Mouse (Mus musculus) spleen, postnatal 14 days (tissue): Measurements from ENCODE around the gene Pnp2.
A peak's percentile ranks its signal among the peaks of the same experiment; 100 is the strongest.
"Not testable (repeated sequence)": the region's sequence is repeated elsewhere in the genome, so short reads cannot be mapped to it uniquely, and the experiment has no call there.

ENCODE experiments used
- DNase-seq, 2 experiments: peaks; one replicate each; pipeline ENCODE4 v3.0.0; 2021 to 2022; ENCODE audit warnings: low spot score in 2 of 2

Pnp2 gene

DNA sequence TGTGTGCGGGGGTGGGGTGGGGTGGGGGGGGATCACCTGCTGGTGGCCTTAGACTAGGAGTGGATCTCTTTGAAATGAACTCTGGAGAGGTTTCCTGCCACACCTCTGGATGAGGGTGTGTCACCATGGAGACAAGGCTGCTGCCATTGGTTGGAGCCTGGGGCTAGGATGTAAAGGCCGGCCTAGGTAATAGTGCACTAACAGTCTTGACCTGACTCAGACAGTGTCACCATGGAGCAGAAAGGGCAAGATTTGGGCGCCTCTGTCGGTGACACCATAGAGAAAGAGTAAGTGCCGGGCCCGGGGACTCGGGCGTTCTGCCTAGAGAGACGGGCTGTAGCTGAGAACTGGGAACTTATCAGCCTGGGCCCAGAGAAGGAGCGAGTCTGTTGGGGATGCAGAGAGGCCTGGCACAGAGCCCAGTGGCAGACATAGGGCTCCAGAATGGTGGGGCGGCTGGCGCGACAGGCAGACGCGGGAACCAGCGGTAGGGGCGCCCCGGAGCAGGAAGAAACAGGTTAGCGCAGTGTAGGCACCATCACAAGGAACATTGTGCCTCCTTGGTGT lies at the start of gene Pnp2:
TSS of gene Pnp2 (plus strand) at position 51 of the 567 bp plus-strand sequence.
- peak; percentile 58 to 66 for DNase-seq

DNA sequence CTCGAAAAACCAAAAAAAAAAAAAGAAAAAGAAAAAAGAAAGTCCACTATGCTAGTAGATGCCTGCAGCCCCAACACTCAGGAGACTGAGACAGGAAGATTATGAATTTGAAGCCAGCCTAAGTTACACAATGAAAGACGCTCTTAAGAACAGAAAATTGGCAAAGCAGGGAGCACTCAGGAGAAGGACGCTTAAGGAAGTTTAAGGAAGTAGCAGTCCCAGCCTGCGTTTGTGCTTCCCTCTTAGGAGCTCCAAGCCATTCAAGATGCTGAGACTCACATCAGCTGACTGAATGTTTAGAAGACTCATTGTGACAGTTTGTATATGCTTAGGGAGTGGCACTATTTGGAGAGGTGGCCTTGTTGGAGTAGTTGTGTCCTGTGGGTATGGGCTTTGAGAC lies 47.7 kb upstream of the Pnp2 start:
- no peak for DNase-seq

DNA sequence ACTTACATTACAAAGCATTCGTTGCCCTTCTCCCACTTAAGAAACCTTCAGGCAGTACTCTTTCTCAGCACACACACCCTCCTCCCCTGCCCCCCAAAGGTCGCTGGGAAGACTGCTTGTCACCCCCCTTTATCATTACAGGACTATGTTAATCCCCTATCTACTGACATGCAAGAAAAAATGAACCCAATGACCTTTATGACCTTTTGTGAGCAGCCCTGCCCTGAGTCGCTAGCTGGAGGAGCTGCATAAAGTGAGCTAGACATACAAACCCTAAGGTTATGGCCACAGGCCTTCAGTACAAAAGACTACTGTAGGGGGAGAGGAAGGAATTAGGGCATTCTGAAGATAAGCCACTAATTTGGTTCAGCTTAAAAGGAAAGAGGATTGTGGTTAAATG lies 44.4 kb upstream of the Pnp2 start:
- no peak for DNase-seq

DNA sequence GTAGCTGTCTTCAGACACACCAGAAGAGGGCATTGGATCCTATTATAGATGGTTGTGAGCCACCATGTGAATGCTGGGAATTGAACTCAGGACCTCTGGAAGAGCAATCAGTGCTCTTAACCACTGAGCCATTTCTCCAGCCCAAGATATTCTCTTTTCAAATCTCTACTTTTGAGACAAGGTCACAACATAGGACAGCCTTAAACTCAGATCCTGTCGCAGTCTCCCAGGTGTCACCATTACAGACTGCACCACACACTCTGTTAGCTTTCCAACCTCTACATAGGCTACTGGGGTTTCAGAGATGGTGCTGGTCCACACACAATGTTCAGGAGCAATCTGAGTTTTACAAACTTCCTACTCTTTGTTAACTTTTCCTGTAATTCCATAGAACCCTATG lies 32.4 kb upstream of the Pnp2 start:
- not testable (repeated sequence) for DNase-seq

DNA sequence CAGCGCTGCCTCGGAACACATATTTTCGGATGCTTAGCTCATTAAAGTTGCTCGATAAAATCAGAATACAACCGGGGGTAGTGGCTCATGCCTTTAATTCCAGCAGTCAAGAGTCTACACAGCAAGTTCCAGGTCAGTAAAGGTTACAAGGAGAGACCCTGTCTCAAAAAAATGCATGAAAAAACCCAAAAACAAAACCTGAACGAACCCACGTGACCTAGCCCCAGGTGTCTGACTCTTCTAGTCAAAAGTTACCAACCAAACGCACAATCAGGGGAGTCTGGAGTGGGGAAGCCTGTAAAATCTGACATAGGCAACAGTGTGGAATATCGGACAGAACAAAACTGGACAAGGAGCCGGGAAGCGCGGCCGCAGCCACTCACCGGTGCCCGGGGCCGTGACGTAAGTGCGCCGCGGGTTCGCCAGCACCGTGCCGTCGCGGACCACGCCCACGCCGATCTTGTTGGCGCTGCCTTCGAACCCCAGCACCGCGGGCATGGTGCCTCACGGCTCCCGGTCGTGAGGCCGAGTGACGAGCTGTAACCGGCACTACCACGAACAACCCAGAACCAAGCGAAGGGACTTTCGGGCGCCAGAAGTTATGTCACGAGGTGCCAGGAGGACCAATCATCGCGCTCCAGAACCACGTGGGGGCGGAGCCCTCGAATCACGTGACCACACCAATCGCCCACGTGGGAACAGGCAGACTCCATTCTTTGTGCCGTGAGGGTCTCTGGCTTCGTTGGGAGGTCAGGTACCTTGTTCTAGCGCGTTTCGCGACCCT lies 31.3 kb upstream of the Pnp2 start, which contains the start of the genes Osgep and Apex1:
TSS of gene Osgep (minus strand) at position 613 of the 784 bp plus-strand sequence.
TSS of gene Apex1 (plus strand) at position 688 of the 784 bp plus-strand sequence.
- peak; percentile 89 to 94 for DNase-seq

DNA sequence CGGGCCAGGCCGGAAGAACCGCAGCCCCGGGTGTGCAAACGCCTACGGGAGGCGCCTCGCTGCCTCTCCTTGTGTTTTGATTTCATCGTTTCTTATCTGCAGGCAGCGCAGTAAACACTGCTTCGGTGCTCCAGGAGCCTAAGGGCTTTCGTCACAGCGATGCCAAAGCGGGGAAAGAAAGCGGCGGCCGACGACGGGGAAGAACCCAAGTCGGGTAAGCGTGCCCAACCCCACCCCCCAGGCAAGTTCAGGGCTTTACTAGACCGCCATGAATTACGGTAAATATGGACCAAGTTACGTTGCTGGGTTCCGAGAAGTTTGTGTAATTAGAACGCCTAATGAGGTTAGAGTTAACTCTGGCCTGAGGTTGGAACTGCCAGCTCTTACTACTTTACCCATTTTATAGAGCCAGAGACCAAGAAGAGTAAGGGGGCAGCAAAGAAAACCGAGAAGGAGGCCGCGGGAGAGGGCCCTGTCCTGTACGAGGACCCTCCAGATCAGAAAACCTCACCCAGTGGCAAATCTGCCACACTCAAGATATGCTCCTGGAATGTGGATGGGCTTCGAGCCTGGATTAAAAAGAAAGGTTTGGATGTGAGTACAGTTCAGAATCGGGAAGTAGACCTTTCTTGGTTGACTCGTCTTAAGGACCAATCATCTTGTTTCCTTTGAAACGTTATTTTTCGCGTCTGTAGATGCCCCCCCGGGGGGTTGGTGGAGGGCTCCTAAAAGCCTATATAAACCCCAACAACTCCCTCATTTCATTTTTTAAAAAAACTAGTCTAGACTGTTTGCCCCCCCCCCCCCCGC lies 30.5 kb upstream of the Pnp2 start:
- no peak for DNase-seq

DNA sequence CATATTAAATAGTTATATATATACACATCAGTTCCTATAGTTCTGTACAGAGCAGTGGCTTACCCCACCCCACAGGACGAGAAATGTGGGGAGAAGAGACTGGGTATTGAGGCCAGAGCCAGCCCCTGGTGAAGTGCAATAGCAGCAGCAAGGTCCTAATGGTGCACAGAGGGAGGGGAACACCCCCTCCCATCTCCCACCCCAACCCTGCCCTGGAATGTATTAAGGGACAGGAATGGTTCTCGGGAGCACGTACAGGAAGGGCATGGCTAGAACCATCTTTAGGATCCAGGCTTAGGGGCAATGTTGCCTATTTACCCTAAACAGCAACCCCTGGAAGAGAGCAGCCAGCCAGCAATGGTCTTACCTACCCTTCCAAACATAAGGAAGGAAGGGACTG lies 28.4 kb upstream of the Pnp2 start:
- DNase-seq, result no peak

DNA sequence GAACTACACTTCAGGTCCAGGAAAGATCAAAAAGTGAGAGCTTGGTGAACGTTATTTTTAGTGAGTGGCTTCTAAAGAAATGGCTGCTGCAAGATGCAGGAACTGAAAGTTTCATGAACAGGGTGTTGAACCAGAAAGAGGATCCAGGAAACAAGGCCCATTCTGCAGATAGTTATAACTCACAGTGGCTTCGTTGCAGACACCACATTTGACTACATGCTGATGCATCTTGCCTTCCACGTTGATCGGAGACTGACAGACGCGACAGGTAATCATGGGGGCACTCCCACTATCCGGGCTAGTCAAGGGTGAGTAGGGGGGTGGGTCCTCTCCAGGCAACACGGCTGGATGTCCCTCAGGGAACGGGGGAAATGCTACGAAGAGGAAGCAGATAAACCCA lies 25.8 kb upstream of the Pnp2 start:
- DNase-seq, result peak in 1 of 2 experiments; percentile 25

DNA sequence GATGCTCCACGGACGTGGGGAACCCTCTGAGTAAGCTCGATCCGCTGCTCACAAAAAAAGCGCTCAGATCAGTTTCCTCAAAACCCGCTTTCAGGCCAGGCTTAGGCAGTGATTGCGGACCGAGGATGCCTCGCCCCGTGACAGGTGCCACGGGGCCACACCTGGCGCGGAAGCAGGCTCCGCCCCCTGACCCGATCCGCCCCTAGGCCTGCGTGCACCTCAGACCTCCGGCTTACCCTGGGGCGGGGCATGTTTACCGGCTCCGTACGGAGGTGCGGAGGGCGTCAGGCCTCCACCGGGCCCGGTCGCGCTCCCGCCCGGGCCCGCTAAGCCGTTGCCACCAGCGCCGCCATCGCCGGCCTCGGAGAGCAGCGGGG lies 25.4 kb upstream of the Pnp2 start:
- DNase-seq, result peak; percentile 52 to 65

DNA sequence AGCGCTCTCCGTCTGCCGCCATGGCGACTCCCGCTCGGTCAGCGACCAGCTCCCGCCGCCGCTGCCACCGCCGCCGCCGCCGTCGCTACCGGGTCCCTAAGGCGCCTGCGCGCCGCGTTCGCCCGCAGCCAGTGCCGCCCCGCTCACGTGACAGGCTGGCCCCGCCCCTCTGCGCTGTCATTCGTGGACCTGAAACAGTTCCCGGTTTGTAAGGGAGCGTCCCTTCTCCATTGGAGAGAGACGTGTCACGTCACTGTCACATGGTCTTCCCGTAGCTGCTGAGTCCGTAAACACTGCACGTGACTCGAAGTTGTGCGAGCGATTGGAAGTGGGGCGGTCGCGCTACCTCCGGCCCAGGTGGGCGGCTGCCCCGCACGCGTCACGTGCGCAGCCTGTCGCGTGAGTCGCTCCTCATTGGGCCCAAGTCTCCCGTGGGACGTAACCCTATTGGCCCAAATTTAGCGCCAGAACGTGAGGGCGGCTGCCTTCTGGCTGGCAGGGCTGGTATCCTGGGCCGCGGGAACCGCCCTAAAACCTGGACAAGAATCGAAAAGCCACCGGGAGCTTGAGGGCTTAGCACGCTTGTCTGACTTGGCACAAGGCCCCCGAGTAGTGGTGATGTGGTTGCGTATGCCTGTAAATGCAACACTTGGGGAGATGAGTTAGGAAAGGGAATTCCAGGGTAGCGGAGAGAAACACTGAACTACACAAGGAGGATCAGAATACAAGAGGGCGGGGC lies 24.9 kb upstream of the Pnp2 start, which contains the start of the genes Pip4p1 and Pnp:
TSS of gene Pip4p1 (minus strand) at position 103 of the 739 bp plus-strand sequence.
TSS of gene Pnp (plus strand) at position 329 of the 739 bp plus-strand sequence.
- DNase-seq, result peak; percentile 98 to 99

DNA sequence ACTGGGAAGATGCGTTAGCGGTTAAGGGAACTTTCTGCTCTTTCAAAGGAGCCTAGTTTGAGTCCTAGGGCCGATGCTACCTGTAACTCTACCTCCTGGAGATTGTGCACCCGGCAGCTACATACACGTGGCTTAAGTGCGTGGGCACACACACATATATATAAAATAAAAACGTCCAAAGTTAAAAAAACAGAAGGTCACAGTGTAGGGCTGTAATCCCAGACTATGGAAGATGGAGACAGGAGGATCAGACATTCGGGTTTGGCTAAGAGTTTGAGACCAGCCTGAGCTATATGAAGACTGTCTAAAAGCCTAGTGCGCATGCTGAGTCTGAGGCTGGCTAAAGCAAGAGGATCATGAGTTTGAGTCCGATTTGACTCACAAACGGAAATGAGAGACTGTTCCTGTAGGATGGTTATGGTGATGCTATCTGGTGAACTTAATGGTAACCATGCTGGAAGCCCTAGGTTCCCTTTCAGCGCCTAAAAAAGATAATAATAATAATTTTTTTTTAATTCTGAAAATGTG lies 24.2 kb upstream of the Pnp2 start:
- DNase-seq, result no peak

DNA sequence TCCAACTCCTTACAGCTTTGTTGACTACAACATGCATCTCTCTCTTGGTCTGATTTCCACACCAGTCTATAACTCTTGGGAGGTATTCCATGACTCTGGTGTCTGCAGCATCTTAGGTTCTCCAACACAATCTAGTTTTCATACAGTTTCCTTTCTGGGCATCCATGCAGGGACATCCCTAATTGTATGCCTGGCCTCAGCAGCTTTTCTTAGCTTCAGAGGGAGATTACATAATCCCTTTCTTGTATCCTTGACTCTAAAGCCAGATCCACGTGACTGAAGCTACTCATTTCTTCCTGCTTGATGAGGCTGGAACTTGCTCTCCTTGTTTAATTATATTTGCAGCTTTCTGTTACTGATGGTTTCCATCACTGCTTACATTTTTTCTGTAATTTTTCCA lies 19.1 kb upstream of the Pnp2 start:
- no peak for DNase-seq

DNA sequence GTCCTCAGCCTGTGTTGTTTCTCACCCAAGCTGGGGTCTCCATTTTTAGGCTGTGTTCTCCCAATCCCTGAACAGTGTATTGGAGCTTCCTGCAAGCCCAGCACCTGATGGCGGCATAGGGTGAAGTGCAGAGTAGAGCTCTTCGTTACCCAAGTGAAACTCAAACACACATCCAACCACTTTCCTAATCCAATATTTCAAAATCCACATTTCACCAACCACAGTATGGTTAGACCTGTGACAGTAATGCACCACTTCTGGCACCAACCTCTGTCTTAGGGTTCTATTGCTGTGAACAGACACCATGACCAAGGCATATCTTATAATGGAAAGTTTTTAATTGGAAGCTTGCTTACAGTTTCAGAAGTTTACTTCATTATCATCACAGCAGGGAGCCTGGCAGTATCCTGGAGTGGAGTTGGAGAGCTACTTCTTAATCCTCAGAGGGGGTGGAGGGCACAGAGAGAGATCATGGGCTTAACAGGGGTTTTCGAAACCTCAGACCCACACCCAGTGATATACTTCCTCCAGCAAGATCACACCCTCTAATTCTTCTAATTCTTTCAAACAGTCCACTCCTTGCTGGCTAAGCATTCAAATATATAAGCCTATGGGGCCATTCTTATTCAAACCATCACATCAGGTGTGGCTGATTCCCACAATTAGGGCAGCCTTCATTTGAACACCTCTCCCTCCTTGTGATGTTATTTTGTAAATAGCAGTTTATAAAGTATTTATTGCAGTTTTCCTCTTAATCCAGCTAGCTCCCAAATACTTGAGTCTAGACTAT lies 17.5 kb upstream of the Pnp2 start:
- DNase-seq, result no peak

DNA sequence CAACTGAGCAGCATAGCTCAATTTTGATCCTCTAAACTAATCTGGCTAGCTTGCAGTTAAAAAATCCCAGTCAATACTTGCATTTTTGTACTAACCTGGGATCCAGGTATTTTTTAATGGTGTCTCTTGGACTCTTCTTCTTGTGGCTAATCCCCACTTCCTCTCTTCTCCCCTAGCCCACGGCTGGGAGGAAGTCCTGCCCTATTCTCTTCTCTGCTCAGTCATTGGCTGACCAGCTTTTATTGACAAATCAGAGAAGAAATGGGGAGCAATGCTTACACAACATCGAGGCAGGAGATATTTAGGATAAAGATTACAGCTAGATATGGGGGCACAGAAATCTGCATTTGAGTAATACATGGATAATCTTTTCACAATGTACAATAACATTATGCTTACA lies 16.9 kb upstream of the Pnp2 start:
- no peak for DNase-seq

DNA sequence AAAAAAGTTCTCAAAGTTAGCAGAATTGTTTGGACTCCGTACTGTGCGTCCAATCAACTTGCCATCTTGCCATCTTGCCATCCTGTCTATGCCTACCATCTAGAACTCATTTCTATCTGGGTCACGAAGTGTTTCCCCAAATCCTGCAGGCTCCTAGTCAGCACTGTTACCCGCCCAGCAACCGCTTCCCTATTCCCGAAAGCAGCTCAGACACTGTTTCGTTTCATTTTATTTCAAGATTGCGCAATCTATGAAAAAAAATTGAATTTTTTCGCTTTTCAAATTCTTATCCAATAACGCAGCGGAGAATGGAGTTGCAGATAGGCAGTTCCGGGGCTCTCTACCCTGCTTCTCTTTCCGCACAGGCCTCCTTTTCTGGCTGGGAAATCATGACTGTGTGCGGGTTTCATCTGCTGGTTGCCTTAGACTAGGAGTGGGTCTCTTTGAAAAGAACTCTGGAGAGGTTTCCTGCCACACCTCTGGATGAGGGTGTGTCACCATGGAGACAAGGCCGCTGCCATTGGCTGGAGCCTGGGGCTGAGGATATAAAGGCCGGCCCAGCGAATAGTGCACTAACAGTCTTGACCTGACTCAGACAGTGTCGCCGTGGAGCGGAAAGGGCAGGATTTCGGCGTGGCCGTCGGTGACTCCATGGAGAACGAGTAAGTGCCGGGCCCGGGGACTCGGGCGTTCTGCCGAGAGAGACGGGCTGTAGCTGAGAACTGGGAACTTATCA lies 11.7 kb upstream of the Pnp2 start, which contains the start of gene Gm49342:
TSS of gene Gm49342 (plus strand) at position 586 of the 736 bp plus-strand sequence.
- DNase-seq, result peak; percentile 89 to 92

DNA sequence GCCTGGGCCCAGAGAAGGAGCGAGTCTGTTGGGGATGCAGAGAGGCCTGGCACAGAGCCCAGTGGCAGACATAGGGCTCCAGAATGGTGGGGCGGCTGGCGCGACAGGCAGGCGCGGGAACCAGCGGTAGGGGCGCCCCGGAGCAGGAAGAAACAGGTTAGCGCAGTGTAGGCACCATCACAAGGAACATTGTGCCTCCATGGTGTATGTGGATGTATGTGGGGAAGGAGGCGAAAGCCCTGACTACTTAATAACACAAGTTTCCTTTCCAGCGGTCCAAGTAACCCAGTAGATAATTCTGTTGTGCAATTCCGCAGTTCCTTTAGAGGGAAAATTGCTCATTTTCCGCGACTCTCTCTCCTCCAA lies 11.1 kb upstream of the Pnp2 start:
- not testable (repeated sequence) for DNase-seq

DNA sequence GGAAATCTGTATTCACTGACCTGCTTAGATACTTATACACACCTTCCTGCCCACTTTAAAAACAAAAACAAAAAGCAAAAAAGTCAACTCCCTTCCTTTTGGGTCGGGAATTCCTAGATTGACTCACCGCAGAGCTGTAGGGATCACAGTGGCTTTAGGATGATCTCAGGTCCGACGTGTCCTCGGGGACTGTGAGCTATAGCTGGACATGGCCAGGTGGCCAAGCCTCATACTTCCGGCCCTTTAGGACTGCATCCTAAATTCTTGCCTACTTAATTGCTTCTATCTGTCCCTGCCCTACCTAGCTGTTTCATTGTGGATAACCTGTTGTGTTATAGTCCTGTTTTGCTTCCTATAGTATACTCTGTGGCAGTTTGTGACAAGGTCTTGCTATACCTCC lies 10.7 kb upstream of the Pnp2 start:
- DNase-seq, result not testable (repeated sequence)

DNA sequence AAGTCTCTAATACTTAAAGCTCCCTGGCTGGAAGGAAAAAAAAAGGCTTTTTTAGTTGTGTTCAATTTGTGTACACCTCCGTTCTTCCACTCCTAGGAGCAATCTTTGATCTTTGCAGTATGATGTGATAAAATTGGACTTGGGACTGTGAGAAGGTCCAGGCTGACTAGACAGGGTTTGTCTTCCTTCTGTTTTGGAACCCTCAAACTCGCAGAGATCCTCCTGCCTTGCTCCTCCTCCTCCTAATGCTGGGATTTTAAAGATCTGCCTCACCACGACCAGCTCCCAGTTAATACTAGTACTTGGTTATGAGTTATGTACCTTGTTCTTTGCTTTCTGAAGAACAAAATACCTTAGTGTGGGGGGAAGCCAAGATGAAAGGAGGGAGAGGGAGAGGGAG lies 10.3 kb upstream of the Pnp2 start:
- DNase-seq, result not testable (repeated sequence)

DNA sequence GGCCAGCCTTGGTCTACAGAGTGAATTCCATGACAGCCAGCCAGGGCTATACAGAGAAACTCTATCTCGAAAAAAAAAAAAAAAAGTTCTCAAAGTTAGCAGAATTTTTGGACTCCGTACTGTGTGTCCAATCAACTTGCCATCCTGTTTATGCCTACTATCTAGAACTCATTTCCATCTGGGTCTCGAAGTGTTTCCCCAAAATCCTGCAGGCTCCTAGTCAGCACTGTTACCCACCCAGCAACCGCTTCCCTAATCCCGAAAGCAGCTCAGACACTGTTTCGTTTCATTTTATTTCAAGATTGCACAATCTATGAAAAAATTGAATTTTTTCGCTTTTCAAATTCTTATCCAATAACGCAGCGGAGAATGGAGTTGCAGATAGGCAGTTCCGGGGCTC lies 305 bp upstream of the Pnp2 start:
- no peak for DNase-seq

DNA sequence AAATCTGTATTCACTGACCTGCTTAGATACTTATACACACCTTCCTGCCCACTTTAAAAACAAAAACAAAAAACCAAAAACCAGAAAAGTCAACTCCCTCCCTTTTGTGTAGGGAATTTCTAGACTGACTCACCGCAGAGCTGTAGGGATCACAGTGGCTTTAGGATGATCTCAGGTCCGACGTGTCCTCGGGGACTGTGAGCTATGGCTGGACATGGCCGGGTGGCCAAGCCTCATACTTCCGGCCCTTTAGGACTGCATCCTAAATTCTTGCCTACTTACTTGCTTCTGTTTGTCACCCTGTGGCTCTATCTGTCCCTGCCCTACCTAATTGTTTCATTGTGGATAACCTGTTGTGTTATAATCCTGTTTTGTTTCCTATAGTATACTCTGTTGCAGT lies 932 bp downstream of the Pnp2 start:
- not testable (repeated sequence) for DNase-seq
